Mouse (Mus musculus) lung, postnatal 0 days (tissue): ENCODE data around the gene Mrvi1.

ENCODE experiments used
- CTCF ChIP-seq: IDR thresholded peaks from 2 replicates; pipeline ENCODE4 v1.5.1; 2016; ENCODE audit warnings: antibody characterized with exemption, mild to moderate bottlenecking
- EP300 ChIP-seq: IDR thresholded peaks from 2 replicates; pipeline ENCODE4 v1.6.1; 2016; ENCODE audit warnings: antibody characterized with exemption, mild to moderate bottlenecking, control low read depth

DNA sequence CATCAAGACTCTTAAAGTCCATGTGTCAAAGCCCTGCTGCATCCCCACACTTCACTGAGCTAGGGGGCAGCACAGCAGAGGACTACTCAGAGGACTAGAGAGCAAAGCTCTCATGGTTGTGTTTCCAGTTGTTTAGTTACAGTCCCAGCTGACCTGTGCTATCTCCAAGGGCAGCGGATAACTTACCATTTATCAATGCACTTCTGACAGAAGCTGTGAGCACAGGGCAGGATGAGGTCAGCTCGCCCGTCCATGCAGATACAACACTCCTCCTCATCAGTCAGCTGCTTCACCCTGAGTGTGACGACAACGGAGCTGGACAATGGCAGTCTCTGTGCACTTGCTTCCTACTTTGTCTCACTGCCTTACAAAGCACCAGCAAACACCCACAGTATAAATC is 161.2 kb downstream of the Mrvi1 start:
- no peak for TF ChIP-seq EP300
- TF ChIP-seq CTCF: peak; percentile 57
